Mouse (Mus musculus) mouse embryonic stem cell (cell line): ENCODE results near the gene Tmprss9.

ENCODE experiments used
- in situ Hi-C, 2 experiments: fragments of 300-500 bp; cut with MboI; formaldehyde crosslinking; loops; 1 replicate in 1 of 2; 3 replicates in 1 of 2; pipeline ENCODE4 v1.14.3; 2019 to 2020; ENCODE audit warnings: low sequenced_read_pairs in 2 of 2, low pct_unique_long_range_greater_than_20kb in 1 of 2, mixed read lengths in 1 of 2; ENCODE audit not compliant: unreplicated experiment in 1 of 2

Tmprss9 gene

DNA sequence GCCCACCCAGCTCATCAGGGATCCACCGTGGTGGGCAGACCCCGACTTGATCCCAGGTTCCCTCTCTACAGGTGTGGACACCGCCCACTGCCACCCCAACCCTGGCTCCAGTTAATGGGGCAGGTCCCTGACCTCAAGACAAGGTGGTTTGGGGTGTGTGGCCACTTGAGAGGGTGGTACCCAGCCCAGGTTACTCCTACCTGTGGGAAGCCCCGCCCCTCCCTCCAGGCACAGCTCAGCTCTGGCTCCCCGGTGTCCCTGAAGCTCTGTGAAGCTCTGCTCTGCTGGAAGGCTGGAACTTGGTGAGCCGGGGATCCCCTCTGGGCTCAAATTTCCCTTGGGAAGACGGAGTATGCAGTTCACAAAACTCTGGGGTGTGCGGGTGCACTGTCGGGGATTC lies at the start of gene Tmprss9:
Tmprss9 (plus strand) TSS at position 268 of the 400 bp plus-strand sequence.
- in situ Hi-C loops, result loop anchor here in 1 of 2 experiments (10.0 kb wide), 1 partner anchor 127 kb away; the partner anchor contains the start of gene Ap3d1

DNA sequence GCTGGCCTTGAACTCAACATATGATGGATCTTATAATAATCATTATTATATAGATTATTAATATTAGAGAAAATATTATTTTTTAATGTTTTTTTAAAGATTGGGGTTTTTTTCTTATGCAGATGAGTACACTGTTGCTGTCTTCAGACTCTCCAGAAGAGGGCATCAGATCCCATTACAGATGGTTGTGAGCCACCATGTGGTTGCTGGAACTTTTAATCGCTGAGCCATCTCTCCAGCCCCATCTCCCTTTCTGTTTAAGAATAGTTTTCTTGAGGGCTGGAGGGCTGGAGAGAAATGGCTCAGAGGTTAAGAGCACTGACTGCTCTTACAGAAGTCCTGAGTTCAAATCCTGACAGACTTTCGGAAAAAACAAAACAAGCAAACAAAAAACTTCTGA lies 49.7 kb upstream of the Tmprss9 start:
- in situ Hi-C loops, result loop anchor here (5.0 to 10.0 kb wide), 3 partner anchors 55 to 175 kb away; no protein-coding TSS in a partner anchor

DNA sequence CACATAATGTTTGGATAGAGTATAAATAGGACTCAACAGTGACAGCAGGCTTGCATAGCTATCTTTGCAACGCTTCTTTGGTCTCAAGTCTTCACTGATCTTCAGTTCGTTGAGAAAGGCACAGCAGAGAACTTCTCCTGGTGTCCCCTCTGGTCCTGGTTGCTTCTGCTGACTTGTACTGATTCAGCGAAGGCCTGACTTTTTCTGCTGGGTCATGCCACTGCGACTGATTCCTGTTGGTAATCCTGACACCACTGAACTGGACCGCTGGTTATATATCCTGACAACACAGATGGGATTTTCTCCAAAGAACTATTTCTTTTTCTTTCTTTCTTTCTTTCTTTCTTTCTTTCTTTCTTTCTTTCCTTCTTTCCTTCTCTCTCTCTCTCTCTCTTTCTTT lies 49.1 kb upstream of the Tmprss9 start:
- in situ Hi-C loops, result loop anchor here (5.0 to 10.0 kb wide), 3 partner anchors 55 to 175 kb away; no protein-coding TSS in a partner anchor

DNA sequence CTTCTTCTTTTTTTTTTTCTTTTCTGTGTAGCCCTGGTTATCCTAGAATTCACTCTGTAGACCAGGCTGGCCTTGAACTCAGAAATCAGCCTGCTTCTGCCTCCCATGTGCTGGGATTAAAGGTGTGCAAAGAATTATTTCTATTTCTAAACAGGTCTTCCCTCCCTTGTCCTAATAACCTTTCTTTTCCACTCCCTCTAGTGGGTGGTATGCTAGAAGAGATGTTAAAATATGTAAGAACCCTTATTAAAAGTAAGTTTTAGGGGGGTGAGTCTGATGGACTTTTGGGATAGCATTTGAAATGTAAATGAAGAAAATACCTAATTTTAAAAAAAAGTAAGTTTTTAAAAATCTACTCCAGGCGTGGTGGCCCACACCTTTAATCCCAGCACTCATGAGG lies 48.3 kb upstream of the Tmprss9 start:
- in situ Hi-C loops, result loop anchor here (5.0 to 10.0 kb wide), 3 partner anchors 54 to 174 kb away; no protein-coding TSS in a partner anchor

DNA sequence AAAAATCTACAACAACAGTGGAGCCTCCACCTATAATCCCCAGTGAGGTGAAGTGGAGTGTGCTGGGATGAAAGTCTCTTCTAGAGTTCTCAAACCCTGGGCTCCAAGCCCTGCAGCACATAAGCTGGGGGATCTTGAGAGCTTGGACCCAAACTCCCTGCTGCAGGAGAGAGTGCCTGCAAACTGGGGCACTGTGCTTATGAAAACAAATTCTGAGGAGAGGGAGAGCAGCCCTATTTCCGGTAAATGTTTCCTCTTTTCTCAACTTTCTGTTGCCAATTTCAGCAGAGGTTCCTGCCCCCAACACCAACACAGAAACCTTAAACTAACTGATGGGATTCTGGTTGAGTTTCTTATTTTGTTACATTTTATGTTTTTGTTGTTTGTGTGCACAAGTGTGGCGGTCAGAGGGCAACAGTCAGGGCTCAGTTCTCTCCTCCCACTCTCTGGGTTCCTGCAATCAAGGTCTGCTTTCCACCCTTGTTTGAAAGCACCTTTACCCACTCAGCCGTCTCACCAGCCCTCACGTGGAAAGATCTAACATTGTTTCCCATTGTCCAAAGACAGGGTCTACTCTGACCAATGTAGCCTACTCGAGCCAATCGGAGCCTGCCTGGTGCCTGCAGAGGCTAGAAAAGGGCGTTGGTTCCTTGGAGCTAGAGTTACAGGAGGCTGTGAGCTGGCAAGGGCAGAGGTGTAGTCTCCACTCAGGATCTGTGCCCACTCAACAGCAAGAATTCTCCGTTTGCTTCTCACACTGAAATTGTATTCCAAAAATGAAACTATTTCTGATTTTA lies 47.6 kb upstream of the Tmprss9 start:
- in situ Hi-C loops, result loop anchor here (5.0 to 10.0 kb wide), 3 partner anchors 53 to 173 kb away; no protein-coding TSS in a partner anchor

DNA sequence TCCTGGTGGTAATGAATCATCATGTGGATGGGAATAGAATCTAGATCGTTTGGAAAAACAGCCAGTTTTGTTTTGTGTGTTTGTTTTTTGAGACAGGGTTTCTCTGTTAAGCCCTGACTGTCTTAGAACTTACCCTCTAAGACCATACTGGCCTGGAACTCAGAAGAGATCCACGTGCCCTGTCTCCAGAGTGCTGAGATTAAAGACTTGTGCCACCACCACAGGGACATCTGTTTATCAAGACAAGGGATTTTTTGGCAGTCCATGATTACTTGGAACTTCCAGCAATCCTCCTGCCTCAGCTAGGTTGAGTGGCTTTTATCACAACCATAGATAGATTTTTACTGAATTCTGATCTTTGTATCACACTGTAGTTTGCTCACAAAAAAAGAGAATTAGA lies 46.8 kb upstream of the Tmprss9 start:
- in situ Hi-C loops, result loop anchor here (5.0 to 10.0 kb wide), 3 partner anchors 52 to 172 kb away; no protein-coding TSS in a partner anchor

DNA sequence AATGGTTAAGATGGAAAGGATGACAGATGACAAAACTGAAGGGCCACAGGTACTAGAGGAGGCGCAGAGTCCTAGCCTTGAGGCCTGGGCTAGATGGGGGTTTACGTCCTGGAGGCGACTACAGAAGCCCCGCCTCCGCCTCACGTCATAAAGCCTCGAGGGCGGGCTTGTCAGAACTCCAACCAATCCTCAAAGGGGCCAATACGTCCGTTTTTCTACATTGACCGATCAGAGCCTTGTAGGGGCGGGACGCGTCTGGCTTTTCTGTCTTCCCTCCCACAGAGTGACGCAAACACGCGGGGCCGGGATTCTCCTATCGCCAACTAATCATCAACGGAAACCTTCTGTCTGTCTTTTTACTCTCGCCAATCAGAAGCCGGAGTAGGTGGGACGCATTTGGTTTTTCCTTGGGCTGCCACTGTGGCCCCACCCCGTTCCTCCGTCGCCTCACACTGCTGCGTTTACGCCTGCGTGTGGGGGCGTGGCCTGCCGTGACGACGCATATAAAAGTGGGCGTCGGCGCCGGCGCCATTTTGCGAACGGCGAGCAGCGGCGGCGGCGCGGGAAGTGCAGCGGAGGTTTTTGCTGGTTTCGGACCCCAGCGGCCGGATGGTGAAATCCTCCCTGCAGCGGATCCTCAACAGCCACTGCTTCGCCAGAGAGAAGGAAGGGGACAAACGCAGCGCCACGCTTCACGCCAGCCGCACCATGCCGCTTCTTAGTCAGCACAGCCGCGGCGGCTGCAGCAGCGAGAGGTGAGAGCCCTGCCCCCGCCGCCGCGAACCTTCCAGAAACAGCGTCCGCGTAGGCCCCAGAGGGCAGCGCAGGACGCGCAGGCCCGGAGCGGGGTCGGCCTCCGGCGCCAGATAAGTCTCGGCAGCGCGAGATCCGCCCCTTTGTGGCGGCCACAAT lies 45.2 kb upstream of the Tmprss9 start, which contains the start of gene Oaz1:
Oaz1 (plus strand) TSS at position 506 of the 912 bp plus-strand sequence.
- in situ Hi-C loops, result loop anchor here in 1 of 2 experiments (10.0 kb wide), 1 partner anchor 168 kb away; no protein-coding TSS in a partner anchor

DNA sequence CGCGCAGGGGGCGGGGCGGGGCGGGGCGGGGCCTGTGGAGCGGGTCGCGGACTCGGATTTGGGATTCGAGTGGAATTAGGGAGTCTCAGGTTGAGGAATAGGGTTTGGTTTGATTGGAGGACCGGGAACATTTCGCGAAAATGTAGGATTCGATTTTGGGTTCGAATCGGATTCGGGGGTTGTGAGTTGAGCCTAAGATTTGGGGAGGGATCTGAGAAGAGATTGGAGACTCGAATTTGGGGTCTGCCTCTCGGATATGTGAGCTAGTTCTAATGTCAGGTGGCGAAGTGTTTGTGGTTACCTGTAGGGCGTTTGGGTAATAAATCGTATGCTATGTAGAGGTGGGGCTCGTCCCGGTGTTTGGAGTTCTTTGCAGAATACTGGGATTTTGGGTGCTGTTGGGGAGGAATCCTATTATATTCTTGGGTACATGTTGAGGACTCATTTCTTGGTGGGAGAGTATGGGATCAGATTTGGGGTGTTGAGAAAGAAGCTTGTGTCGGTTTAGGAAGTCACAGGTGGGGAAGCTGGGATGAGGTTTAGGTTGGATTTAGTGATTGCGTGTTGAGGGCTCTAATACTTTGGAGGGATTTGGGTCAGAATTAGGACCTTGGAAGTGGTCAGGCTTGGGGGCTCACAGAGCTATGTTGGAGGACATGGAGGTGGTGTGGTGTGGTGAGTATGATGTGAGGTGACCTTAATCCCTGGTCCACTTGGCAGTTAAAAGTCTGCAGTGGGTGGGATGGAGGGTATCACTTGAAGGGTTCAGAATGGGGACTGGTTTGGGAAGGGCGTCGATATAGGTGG lies 44.4 kb upstream of the Tmprss9 start:
- in situ Hi-C loops, result loop anchor here in 1 of 2 experiments (10.0 kb wide), 1 partner anchor 168 kb away; no protein-coding TSS in a partner anchor

DNA sequence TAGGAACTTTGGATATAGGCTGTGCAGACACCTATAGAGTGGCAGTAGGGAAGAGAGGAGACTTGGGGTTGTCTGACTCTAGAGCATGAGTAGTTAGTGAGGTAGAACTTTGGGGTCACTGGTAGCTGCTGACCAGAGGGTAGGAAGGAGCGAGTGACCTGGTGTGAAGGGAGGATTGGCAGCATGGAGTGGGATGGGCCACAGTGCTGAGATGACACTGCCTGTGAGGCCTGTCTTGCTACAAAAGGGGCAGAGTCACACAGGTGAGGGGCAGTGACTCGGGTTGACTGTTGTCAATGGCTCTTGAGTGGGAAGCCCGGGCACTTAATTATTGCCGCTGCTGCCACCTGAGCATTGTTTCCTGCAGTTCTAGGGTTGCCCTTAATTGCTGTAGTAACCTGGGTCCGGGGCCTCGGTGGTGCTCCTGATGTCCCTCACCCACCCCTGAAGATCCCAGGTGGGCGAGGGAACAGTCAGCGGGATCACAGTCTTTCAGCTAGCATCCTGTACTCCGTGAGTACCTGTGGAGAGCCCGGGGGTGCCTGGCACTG lies 43.7 kb upstream of the Tmprss9 start:
- in situ Hi-C loops, result loop anchor here in 1 of 2 experiments (10.0 kb wide), 1 partner anchor 167 kb away; no protein-coding TSS in a partner anchor

DNA sequence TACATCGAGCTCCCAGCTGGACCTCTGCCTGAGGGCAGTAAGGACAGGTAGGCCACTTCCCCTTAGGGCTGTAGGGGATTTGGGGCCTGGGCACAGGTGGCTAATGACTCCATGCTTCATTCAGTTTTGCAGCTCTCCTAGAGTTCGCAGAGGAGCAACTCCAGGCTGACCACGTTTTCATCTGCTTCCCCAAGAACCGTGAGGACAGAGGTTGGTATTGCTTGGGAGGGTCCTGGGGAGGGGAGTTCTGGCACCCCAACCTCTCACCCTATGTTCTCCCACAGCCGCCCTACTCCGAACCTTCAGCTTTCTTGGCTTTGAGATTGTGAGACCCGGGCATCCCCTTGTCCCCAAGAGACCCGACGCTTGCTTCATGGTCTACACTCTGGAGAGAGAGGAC lies 43.1 kb upstream of the Tmprss9 start:
- in situ Hi-C loops, result loop anchor here in 1 of 2 experiments (10.0 kb wide), 1 partner anchor 166 kb away; no protein-coding TSS in a partner anchor

DNA sequence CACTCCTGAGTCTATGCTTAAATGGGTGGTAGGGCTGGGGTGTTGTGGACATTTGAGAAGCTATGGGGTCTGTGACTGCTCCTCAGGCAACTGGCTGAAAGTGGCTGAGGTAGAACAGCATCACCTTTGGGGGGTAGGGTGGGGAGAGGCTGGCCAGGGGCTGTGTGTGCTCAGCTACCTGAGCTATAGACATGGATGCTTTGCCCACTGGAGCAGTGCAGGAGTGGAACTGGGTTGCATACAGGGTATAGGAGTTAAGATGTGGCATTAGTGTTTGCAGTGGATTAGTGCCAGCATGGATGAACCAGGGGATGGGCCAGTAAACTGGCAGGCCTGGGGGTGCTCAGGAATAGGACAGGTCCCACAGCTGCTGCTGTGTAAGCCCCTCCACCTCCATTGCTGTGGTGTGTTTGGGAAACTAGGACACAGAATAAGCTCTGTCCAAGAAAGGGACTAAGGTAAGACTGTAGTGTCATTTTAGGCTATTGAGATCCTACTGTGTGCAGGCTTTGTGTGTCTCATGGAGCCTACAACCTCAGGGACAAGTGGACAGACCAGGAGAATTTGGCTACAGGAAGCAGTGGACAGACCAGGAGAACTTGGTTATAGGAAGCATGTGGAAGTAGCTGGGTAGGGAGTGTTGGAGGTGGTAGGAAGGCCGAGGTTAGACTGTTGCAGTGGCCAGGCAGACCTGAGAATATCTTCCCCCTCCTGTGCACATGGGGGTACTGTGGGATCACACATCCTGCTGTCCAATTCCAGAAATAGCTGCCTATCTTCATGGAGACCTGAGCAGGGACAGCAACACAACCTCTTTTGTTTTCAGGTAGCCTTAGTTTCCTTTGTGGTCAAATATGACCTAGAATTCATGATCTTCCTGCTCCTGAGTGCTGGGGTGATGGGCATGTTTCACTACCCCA lies 42.0 kb upstream of the Tmprss9 start:
- in situ Hi-C loops, result loop anchor here in 1 of 2 experiments (10.0 kb wide), 1 partner anchor 165 kb away; no protein-coding TSS in a partner anchor

DNA sequence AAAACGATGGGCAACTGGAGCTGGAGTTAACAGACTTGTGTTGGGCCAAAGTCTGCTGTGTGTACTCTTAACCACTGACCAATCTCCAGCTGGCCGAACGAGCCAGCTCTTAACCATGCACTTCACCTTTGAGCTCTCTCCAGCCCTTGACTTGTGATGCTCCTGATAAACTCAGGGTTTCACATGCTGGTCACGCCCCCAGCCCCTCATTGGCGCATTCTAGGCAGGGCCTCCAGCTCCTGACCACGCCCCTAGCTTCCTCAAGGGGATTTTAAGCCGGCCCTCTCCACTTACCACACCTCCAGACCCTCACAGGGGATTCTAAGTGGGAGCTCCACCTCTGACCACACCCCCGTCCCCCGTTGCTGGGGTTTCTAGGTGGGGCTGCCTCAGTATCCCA lies 40.5 kb upstream of the Tmprss9 start:
- in situ Hi-C loops, result no loop called here

DNA sequence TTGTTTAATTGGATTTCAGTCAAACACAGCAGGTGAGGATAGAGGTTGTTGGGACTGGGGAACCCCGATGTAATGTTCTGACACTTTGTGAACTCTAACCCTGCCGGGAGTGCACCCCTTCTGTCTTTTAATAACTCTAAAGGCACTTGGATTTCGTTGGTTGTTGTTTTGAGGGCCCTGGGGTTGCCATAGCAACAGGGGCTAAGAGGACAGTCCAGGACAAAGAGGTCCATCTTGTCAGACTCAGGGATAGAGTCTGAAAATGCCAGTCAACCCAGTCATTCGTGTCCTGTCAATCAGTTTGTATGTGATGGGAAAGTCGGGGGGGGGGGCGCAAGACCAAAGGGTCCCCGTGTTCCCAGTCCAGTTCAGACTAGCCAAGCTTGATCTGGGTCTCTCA lies 38.8 kb upstream of the Tmprss9 start:
- in situ Hi-C loops, result no loop called here

DNA sequence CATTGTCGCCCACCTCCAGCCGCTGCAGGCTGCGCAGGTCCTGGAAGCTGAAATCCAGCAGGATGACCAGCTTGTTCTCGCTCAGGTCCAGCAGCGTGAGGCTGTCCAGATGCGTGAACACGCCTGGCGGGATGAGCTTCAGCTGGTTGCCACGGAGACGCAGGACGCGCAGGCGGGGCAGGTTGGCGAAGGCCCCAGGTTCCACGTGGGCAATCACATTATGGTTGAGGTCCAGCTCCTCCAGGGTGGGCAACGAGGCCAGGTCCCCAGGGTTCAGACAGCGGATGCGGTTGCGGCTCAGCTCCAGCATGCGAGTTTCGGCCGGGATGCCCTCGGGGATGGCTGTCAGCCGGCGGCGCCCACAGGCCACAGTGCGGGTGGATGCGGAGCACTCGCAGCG lies 36.0 kb upstream of the Tmprss9 start:
- in situ Hi-C loops, result no loop called here

DNA sequence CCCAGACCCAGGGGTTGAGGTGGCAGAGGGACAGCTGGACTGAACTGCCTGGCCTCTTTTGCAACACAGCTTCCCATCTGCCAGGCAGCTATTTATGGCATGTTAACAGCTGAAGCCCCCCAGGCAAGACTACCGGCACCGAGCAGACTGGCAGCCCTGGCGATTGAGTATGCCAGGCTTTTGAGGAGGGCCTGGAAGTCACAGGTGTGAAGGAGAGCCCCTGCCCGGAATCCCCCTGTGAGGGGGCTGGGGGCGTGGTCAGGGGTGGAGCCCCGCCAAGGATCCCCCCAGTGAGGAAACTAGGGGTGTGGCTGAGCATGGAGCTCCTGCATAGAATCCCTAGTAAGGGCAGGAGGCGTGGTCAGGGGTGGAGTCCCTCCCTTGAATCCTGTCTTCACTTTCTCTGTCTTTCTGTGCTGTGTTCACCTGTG lies 34.7 kb upstream of the Tmprss9 start:
- in situ Hi-C loops, result no loop called here

DNA sequence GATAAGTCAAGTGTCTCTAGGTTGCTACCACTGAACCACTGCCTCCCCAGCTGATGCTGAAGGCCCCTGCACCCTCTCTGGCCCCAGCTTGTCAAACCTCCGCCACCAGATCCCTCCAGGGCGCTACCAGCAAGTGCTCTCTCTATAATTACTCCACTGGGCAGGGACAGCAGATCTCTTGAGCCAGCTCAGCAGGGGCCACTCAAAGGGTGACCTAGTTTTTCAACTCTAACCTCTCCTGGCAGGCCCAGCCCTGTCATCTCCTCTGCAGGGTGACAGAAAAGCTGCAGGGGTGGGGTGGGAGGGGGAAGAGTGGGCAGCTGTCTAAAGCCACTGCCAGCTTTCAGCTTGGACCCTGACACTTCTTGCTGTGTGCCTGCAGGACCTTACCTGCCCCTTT lies 33.8 kb upstream of the Tmprss9 start:
- in situ Hi-C loops, result no loop called here
